Mouse (Mus musculus) C2C12 (cell line): ENCODE data around the gene Kcnj10. TPM values are rescaled to one million over a fixed set of nuclear protein-coding genes. Genes with fewer than 3 reads are reported as not detected.

Experiments
- H3K27me3 ChIP-seq: one replicate; pipeline ENCODE4 v1.6.1; 2011; ENCODE audit not compliant: control insufficient read depth, insufficient read depth, insufficient read length
- H3K36me3 ChIP-seq: one replicate; pipeline ENCODE4 v1.6.1; 2011; ENCODE audit not compliant: control insufficient read depth, insufficient read depth
- H3K4me3 ChIP-seq: one replicate; pipeline ENCODE4 v1.5.1; 2011; ENCODE audit warnings: mild to moderate bottlenecking, control low read depth; ENCODE audit not compliant: poor library complexity, insufficient read depth, severe bottlenecking
- H3K79me2 ChIP-seq: one replicate; pipeline ENCODE4 v1.6.1; 2011; ENCODE audit not compliant: control insufficient read depth, insufficient read depth
- H3K79me3 ChIP-seq: one replicate; pipeline ENCODE4 v1.6.1; 2011; ENCODE audit warnings: low read depth, control low read depth
- H3ac ChIP-seq: one replicate; pipeline ENCODE3; 2011; ENCODE audit warnings: low read depth; ENCODE audit not compliant: control insufficient read depth, insufficient read length
- CEBPB ChIP-seq: IDR thresholded peaks from one replicate; pipeline ENCODE4 v1.6.1; 2011; ENCODE audit warnings: low read depth, mild to moderate bottlenecking, control low read depth, moderate library complexity
- CTCF ChIP-seq: IDR thresholded peaks from one replicate; pipeline ENCODE4 v1.5.1; 2011; ENCODE audit not compliant: control insufficient read depth, insufficient read depth, insufficient read length
- FOSL1 ChIP-seq: IDR thresholded peaks from one replicate; pipeline ENCODE4 v1.8.0; 2011; ENCODE audit warnings: mild to moderate bottlenecking, low read length; ENCODE audit not compliant: poor library complexity, insufficient read depth, severe bottlenecking
- MAX ChIP-seq: IDR thresholded peaks from one replicate; pipeline ENCODE4 v1.6.1; 2011; ENCODE audit warnings: mild to moderate bottlenecking, control low read depth
- MYOD1 ChIP-seq: IDR thresholded peaks from one replicate; pipeline ENCODE4 v1.6.1; 2011; ENCODE audit warnings: low read depth; ENCODE audit not compliant: control insufficient read depth, insufficient read length
- MYOG ChIP-seq: IDR thresholded peaks from one replicate; pipeline ENCODE4 v1.6.1; 2011; ENCODE audit not compliant: control insufficient read depth, insufficient read length; ENCODE audit errors: extremely low read depth
- USF1 ChIP-seq: IDR thresholded peaks from one replicate; pipeline ENCODE4 v1.6.1; 2011; ENCODE audit warnings: low read depth, mild to moderate bottlenecking, control low read depth, moderate library complexity
- polyA plus RNA-seq: library from polyadenylated mRNA; unstranded; fragments of >200 nt; fragmentation: generic; extraction: Trizol; gene quantifications from one replicate; pipeline ENCODE4 v1.2.1, GENCODE M21; 2012; ENCODE audit warnings: missing spikeins

The Kcnj10 gene
- polyA plus RNA-seq, 1 experiment: not detected

DNA sequence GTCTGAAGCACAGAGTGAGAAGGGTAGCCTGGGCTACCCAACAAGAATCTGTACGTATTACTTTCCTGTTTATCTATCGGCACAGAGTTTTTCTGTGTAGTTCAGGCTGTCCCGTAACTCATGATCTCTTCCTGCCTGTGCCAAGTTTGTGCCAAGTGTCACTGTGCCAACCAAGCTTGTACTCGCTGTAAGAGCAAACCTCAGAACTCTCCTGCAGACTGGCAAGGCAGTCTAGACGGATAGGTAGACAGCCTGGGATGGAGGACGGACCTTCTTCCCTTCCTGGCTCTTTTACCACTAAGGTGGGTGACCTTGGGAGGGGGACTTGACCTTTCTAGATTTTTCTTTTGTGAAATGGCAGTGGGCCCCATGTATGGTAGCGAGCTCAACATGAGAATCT is 74.1 kb downstream of the Kcnj10 start:
- H3K36me3 ChIP-seq: no peaks in the 10 kb centered on the region
- no peaks in the 10 kb centered on the region for H3K27me3 ChIP-seq
- H3ac ChIP-seq: no peak overlapping the region
- H3K79me2 ChIP-seq: no peaks in the 10 kb centered on the region
- TF ChIP-seq MYOD1 (no peak), CEBPB (no peak), CTCF (no peak), MYOG (no peak), MAX (no peak), USF1 (no peak), FOSL1 (no peak)
- no peaks in the 10 kb centered on the region for H3K79me3 ChIP-seq
- no peak overlapping the region for H3K4me3 ChIP-seq

DNA sequence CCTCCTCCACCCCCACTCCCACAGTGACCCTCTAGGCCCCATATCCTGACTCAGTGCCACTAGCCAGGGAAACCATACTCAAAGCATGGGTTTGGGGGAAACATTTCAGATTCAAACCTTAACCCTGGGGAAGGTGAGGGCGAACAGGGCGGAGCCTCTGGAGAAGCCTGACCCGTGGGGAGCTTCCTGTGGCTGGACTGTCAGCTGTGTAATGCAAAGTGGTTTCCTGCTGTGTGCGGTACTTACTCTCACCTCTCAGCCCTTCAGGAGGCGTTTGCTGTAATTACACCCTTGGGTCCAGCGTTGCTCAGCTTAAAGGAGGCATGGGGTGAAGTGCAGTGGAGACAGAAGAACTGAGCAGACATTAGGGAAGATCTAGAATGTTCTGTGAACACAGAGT is 77.2 kb downstream of the Kcnj10 start:
- no peak overlapping the region for H3K4me3 ChIP-seq
- TF ChIP-seq CEBPB (no peak), MYOG (no peak), MYOD1 (no peak), USF1 (no peak), FOSL1 (no peak), CTCF (no peak), MAX (no peak)
- no peaks in the 10 kb centered on the region for H3K79me2 ChIP-seq
- no peaks in the 10 kb centered on the region for H3K27me3 ChIP-seq
- no peak overlapping the region for H3ac ChIP-seq
- no peaks in the 10 kb centered on the region for H3K36me3 ChIP-seq
- no peaks in the 10 kb centered on the region for H3K79me3 ChIP-seq

DNA sequence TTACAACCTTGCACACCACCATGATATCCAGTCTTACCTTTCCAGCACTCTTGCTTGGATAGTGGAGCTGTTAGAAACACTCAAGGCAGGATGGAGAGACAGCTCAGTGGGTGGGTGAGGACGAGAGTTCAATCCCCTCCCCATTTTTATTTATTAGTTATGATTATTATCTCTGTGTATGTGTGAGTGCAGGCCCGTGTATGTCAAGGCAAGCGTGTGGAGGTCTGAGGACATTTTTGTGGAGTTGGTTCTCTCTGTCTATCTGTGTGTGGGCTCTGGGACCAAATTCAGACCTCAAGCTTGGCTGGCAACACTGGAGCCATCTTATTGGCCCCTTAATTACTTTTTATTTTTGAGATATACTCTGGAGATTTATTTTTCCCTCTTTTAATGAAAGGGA is 77.6 kb downstream of the Kcnj10 start:
- Histone ChIP-seq H3K79me2 (no peaks in the 10 kb centered on the region), H3K79me3 (no peaks in the 10 kb centered on the region), H3K4me3 (no peak overlapping the region), H3K27me3 (no peaks in the 10 kb centered on the region), H3ac (no peak overlapping the region), H3K36me3 (no peaks in the 10 kb centered on the region)
- TF ChIP-seq MAX (no peak), FOSL1 (no peak), CTCF (no peak), CEBPB (no peak), USF1 (no peak), MYOD1 (no peak), MYOG (no peak)

DNA sequence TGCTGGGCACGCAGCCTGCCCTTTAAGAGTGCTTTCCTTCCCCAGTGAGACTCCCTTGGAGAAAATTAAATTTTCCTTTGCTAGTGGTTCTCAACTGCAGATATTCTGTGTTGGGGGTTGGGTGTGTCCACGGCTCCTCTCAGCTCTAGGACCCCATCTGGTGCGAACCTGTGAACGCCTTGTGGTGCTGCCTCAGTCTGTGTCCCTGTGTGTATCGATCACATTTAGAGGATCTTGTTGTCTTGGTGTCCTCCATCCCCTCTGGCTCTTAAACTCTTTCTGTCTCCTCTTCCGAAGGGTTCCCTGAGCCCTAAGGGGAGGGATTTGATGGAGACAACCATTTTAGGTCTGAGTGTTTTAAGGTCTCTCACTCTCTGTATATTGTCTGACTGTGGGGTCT is 79.2 kb downstream of the Kcnj10 start:
- Histone ChIP-seq H3K4me3 (no peak overlapping the region), H3K79me2 (no peaks in the 10 kb centered on the region), H3K27me3 (no peaks in the 10 kb centered on the region), H3K79me3 (no peaks in the 10 kb centered on the region), H3ac (no peak overlapping the region), H3K36me3 (no peaks in the 10 kb centered on the region)
- no peak for TF ChIP-seq MAX
- no peak for TF ChIP-seq CEBPB
- no peak for TF ChIP-seq MYOD1
- no peak for TF ChIP-seq FOSL1
- no peak for TF ChIP-seq CTCF
- TF ChIP-seq MYOG: no peak
- no peak for TF ChIP-seq USF1

DNA sequence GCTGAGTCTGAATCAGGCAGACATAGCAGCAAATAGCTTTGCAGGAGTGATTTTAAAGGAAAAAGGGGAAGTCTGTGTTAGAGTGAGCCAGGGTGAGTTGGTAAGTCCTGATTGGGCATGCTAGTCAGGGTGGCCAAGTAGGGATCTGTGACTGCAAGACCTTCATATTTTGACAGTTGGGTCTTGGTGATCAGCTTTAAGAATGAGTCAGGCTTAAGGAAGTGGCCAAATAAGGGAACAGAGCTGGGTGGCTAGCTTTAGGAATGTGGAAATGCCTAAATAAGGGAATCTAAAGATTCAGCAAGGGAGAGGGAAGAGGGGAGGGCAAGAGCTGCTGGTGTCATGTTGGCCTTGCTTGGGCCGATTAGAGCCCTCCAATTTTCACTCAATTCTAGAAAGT is 82.4 kb downstream of the Kcnj10 start:
- H3ac ChIP-seq: no peak overlapping the region
- H3K36me3 ChIP-seq: no peaks in the 10 kb centered on the region
- H3K79me2 ChIP-seq: no peaks in the 10 kb centered on the region
- no peaks in the 10 kb centered on the region for H3K27me3 ChIP-seq
- H3K79me3 ChIP-seq: no peaks in the 10 kb centered on the region
- H3K4me3 ChIP-seq: no peak overlapping the region
- TF ChIP-seq USF1 (no peak), MYOD1 (peak; percentile 34)

Other genes with a start within 250 kb of the Kcnj10 start
- 79.6 TPM for gene Pex19, start 214.5 kb upstream of the Kcnj10 start, polyA plus RNA-seq
- gene Dcaf8, start 193.1 kb upstream of the Kcnj10 start, polyA plus RNA-seq: 37.6 TPM
- 125 TPM for gene Pea15a, start 134.4 kb upstream of the Kcnj10 start, polyA plus RNA-seq
- 0.12 TPM for gene Casq1, start 121.3 kb upstream of the Kcnj10 start, polyA plus RNA-seq
- gene Atp1a4, start 82.8 kb upstream of the Kcnj10 start, polyA plus RNA-seq: not detected
- 95.3 TPM for gene Igsf8, start 79.6 kb upstream of the Kcnj10 start, polyA plus RNA-seq
- 0.76 TPM for gene Atp1a2, start 43.1 kb upstream of the Kcnj10 start, polyA plus RNA-seq
- 0.06 TPM for gene Kcnj9, start 11.9 kb upstream of the Kcnj10 start, polyA plus RNA-seq
- 3.8 TPM for gene Pigm, start 35.3 kb downstream of the Kcnj10 start, polyA plus RNA-seq
- gene Slamf9, start 134.1 kb downstream of the Kcnj10 start, polyA plus RNA-seq: 0.19 TPM
- 4.1 TPM for gene Igsf9, start 140.6 kb downstream of the Kcnj10 start, polyA plus RNA-seq
- 771 TPM for gene Tagln2, start 158.8 kb downstream of the Kcnj10 start, polyA plus RNA-seq
- gene Cfap45, start 179.6 kb downstream of the Kcnj10 start, polyA plus RNA-seq: not detected
- gene Vsig8, start 214.7 kb downstream of the Kcnj10 start, polyA plus RNA-seq: not detected
- not detected for gene Slamf8, start 249.4 kb downstream of the Kcnj10 start, polyA plus RNA-seq